Mouse (Mus musculus) neural tube, embryonic 15.5 days (tissue): ENCODE measurements around the gene Sdk1. TPM values are rescaled to one million over a fixed set of nuclear protein-coding genes. Genes with fewer than 3 reads are reported as not detected.

Source experiments
- ATAC-seq: fragments of 200-750 bp; cut with Nextera tagmentation; 2 replicates; pipeline ENCODE4 v1.8.0; 2017; ENCODE audit warnings: mild to moderate bottlenecking, moderate TSS enrichment, moderate library complexity; ENCODE audit not compliant: low FRiP score
- H3K27ac ChIP-seq: fragments of 300-500 bp; sonication (generic); replicated peaks from 2 replicates; pipeline ENCODE4 v1.5.1; 2015; ENCODE audit warnings: mild to moderate bottlenecking, inconsistent platforms
- H3K27me3 ChIP-seq: fragments of 300-500 bp; sonication (generic); replicated peaks from 2 replicates; pipeline ENCODE4 v1.6.1; 2015; ENCODE audit warnings: inconsistent platforms
- H3K36me3 ChIP-seq: fragments of 300-500 bp; sonication (generic); 2 replicates; pipeline ENCODE4 v1.6.1; 2015; ENCODE audit warnings: inconsistent platforms
- H3K4me1 ChIP-seq: fragments of 300-500 bp; sonication (generic); 2 replicates; pipeline ENCODE4 v1.6.1; 2015; ENCODE audit warnings: inconsistent platforms
- H3K4me2 ChIP-seq: fragments of 300-500 bp; sonication (generic); 2 replicates; pipeline ENCODE4 v1.6.1; 2015; ENCODE audit warnings: inconsistent platforms, mild to moderate bottlenecking, moderate library complexity
- H3K4me3 ChIP-seq: fragments of 300-500 bp; sonication (generic); replicated peaks from 2 replicates; pipeline ENCODE4 v1.5.1; 2015; ENCODE audit warnings: mild to moderate bottlenecking, inconsistent platforms
- H3K9ac ChIP-seq: fragments of 300-500 bp; sonication (generic); replicated peaks from 2 replicates; pipeline ENCODE4 v1.6.1; 2015; ENCODE audit warnings: mild to moderate bottlenecking, inconsistent platforms
- H3K9me3 ChIP-seq: fragments of 300-500 bp; sonication (generic); replicated peaks from 2 replicates; pipeline ENCODE4 v1.6.1; 2016; ENCODE audit warnings: inconsistent platforms
- WGBS: fragments of 180-500 bp; shearing (Covaris S2); methylation state at CpG from one replicate; pipeline ENCODE4 v1.1.7; 2015; ENCODE audit warnings: mixed read lengths; 5-methylcytosine and 5-hydroxymethylcytosine counted together
- polyA plus RNA-seq: library from polyadenylated mRNA; unstranded; fragments of >200 nt; fragmentation: Nextera tagmentation; extraction: Ambion mirVana; gene quantifications from 2 replicates; pipeline ENCODE4 v1.2.1, GENCODE M21; 2015

Sdk1 gene
- polyA plus RNA-seq, 1 experiment from 2014 or later, result 2.7 TPM

DNA sequence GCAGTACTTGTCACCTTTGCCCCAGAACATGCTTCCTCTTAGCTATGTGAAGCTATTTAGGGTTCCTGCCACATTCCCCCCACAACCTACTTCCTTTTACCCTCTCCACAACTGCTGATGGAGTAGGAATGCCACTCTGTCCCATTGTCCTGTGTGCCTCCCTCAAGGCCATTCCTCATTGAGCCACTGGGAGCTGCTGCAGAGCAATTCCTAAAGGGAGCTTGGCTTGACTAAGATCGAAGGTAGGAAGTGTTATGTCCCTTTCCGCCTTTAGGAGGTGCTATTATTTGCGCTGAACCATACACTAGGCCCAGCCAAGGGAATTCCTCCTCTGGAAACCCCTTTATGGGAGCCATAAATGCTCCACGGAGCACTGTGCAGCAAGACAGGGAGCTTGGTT, 743.0 kb downstream of the Sdk1 start:
- no peak for ATAC-seq
- Histone ChIP-seq H3K27me3 (0 out of 2 replicates have a peak, but pooled peaks cover 2% of the 10 kb centered on the region), H3K4me1 (0 out of 2 replicates have a peak, but pooled peaks cover 6% of the 10 kb centered on the region), H3K36me3 (no peaks in the 10 kb centered on the region), H3K9me3 (no peaks in the 10 kb centered on the region), H3K4me3 (no peak overlapping the region), H3K27ac (no peak overlapping the region), H3K9ac (no peak overlapping the region), H3K4me2 (no peak overlapping the region)
- 77% methylated on average over 4 of the region's 4 CpGs for WGBS

DNA sequence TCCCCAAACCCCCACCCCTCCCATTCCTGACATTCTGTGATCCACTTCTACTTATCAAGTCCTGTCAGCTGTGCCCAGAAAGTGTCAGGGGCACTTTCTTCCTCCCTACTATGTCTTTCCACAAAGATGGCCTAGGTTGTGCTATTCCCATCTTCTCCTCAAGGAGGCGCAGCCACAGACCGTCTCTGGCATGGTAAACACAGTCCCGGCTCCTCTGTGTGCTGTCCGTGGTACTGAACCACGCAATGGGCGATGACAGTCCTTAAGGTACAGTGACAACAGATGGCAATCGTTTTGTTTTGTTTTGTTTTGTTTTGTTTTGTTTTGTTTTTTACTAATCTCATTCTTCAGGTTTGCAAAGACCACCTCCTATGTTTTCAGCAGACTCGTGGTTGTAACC, 743.7 kb downstream of the Sdk1 start:
- 0 out of 2 replicates have a peak, but pooled peaks cover 2% of the 10 kb centered on the region for H3K27me3 ChIP-seq
- WGBS, result 13% methylated on average over 8 of the region's 8 CpGs
- ATAC-seq, result no peak
- H3K36me3 ChIP-seq, result no peaks in the 10 kb centered on the region
- H3K4me2 ChIP-seq, result no peak overlapping the region
- no peaks in the 10 kb centered on the region for H3K9me3 ChIP-seq
- H3K4me1 ChIP-seq, result 0 out of 2 replicates have a peak, but pooled peaks cover 6% of the 10 kb centered on the region
- no peak overlapping the region for H3K27ac ChIP-seq
- no peak overlapping the region for H3K4me3 ChIP-seq
- H3K9ac ChIP-seq, result no peak overlapping the region

DNA sequence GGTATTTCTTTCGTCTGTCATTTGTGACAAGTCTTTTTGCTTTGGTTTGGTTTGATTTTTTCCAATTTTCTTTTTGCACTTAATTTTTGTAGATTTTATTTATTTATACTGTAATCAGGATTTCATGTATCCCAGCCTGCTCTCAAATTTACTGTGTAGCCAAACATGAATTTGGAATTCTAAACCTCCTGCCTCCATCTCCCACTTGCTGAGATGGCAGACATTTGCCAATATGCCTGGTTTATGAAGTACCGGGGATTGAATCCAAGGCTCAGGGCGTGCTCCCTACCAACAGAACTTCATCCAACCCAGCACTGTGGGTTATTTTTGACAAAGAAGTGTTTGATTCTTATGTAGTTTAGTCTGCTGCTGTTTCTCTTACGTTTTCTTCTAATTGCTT, 744.3 kb downstream of the Sdk1 start:
- Histone ChIP-seq H3K9me3 (no peaks in the 10 kb centered on the region), H3K27ac (no peak overlapping the region), H3K27me3 (0 out of 2 replicates have a peak, but pooled peaks cover 2% of the 10 kb centered on the region), H3K4me3 (no peak overlapping the region), H3K36me3 (no peaks in the 10 kb centered on the region), H3K4me1 (0 out of 2 replicates have a peak, but pooled peaks cover 4% of the 10 kb centered on the region), H3K4me2 (no peak overlapping the region), H3K9ac (no peak overlapping the region)
- WGBS, result 90% methylated on average over 4 of the region's 4 CpGs
- no peak for ATAC-seq

DNA sequence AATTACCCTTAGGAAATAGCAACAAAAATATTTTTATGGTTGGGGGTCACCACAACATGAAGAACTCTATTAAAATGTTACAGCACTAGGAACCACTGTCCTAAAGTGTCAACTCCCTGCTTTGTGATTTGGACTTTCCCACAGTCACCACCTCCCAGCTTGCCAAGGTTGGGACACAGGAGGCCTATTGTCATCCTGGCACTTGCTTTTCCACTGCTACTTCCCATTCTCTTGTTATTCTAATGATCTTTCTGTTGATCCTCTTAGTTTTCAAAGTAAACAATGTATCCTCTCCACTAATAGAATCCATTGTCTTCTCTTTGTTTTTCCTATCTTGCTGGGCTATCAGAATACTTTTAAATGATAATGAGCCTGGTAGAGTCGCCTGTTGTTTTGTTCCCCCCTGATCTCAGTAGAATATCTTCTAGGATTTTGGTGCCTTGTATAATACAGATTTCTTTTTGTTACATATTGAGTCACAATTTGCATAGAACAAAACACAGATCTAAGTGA, 746.1 kb downstream of the Sdk1 start:
- no peaks in the 10 kb centered on the region for H3K9me3 ChIP-seq
- H3K4me3 ChIP-seq, result no peak overlapping the region
- no peak overlapping the region for H3K27ac ChIP-seq
- H3K36me3 ChIP-seq, result no peaks in the 10 kb centered on the region
- H3K4me1 ChIP-seq, result no peaks in the 10 kb centered on the region
- no peak overlapping the region for H3K4me2 ChIP-seq
- no peak overlapping the region for H3K9ac ChIP-seq
- WGBS, result 25% methylated on average over 1 of the region's 1 CpGs
- ATAC-seq, result no peak
- H3K27me3 ChIP-seq, result 0 out of 2 replicates have a peak, but pooled peaks cover 2% of the 10 kb centered on the region

DNA sequence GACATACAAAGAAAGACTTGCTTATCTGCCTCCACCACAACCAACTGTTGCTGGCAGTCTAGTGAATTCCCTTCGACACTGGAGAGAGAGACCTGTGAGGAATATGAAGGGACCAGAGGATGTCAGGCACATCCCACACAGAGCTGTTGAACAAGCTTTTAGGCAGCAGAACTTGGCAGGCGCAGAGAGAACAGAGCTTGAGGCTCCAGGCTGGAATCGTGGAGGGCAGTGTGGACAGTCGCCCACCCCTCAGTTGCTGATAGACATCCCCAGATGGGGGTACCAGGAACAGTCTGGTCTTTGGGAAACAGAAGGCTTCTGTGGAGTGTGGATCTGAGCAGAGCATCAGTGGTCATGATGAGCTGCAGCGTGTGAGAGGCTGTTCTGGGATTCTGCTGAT, 747.4 kb downstream of the Sdk1 start:
- Histone ChIP-seq H3K4me3 (no peak overlapping the region), H3K27me3 (0 out of 2 replicates have a peak, but pooled peaks cover 2% of the 10 kb centered on the region), H3K4me1 (no peaks in the 10 kb centered on the region), H3K4me2 (no peak overlapping the region), H3K27ac (no peak overlapping the region), H3K9me3 (no peaks in the 10 kb centered on the region), H3K36me3 (no peaks in the 10 kb centered on the region), H3K9ac (no peak overlapping the region)
- ATAC-seq, result no peak
- 82% methylated on average over 5 of the region's 5 CpGs for whole genome bisulfite sequencing

DNA sequence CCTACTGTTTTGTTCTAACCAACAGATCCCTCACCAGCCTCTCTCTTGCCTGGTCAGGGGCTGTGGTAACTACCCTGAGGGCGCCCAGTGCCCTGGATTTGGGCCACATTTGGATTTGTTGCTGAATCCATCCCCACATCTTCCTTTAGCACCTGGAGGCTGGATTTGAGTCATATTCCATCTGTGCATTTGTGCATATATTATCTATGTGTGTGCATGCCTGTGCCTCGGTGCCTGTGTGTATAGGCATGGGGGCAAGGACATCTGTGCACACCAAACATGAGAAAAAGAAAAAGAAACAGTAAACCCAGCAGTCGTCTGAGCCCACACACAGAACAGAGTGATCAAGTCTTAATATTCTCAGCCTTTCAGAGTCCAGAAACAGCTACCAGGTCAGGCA, 752.9 kb downstream of the Sdk1 start:
- no peak for ATAC-seq
- H3K4me2 ChIP-seq, result no peak overlapping the region
- H3K36me3 ChIP-seq, result no peaks in the 10 kb centered on the region
- H3K4me1 ChIP-seq, result no peaks in the 10 kb centered on the region
- H3K9ac ChIP-seq, result no peak overlapping the region
- H3K4me3 ChIP-seq, result no peak overlapping the region
- no peaks in the 10 kb centered on the region for H3K9me3 ChIP-seq
- no peak overlapping the region for H3K27ac ChIP-seq
- H3K27me3 ChIP-seq, result no peaks in the 10 kb centered on the region
- WGBS, result 82% methylated on average over 3 of the region's 3 CpGs

DNA sequence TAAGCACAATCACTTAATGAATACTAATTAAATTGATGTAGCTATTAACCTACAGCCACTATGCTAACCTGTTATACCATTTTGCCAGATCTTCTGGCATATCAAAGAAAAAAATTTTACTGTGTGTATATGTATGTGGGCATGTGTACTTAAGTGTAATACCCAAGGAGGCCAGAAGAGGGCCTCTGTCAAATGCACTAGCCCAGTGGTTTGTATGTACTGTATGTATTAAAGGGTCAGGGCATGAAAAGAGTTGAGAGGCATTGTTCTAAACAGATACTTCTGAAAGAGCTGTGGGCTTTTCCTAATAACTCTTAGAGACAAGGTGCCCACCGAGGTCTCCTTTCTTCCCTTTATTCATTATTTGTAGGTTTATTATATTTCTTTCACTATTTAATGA, 759.0 kb downstream of the Sdk1 start:
- H3K4me3 ChIP-seq, result no peak overlapping the region
- H3K36me3 ChIP-seq, result 0 out of 2 replicates have a peak, but pooled peaks cover 3% of the 10 kb centered on the region
- H3K4me1 ChIP-seq, result peaks cover 7% of the 10 kb centered on the region
- H3K4me2 ChIP-seq, result no peak overlapping the region
- no peaks in the 10 kb centered on the region for H3K27me3 ChIP-seq
- no peak overlapping the region for H3K27ac ChIP-seq
- no peak for ATAC-seq
- no peak overlapping the region for H3K9ac ChIP-seq
- 90% methylated on average over 1 of the region's 1 CpGs for WGBS
- no peaks in the 10 kb centered on the region for H3K9me3 ChIP-seq

DNA sequence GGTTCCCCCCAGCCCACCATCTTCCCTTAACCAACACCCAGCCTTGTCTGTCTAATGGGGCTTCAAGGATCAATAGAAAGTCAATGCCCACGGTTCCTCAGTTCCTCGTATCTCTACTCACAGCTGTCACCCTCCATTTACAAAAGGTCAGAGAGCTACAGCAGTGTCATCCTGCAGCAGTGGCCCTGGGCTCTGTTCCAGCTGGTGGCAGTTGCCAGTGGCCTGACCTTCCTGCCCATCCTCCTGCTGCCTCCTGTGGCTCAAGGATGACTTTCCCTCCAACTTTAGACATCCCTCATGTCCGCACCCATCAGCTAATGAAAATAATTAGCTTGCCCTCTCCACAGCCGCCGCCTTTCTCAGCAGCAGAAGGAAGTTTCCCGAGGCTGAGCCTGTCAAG, 759.8 kb downstream of the Sdk1 start:
- Histone ChIP-seq H3K4me1 (peaks cover 7% of the 10 kb centered on the region), H3K9ac (no peak overlapping the region), H3K27ac (0 out of 2 replicates have a peak overlapping the region, but pooled peaks have one; percentile 41), H3K4me2 (no peak overlapping the region), H3K4me3 (no peak overlapping the region), H3K36me3 (0 out of 2 replicates have a peak, but pooled peaks cover 3% of the 10 kb centered on the region), H3K9me3 (no peaks in the 10 kb centered on the region), H3K27me3 (no peaks in the 10 kb centered on the region)
- ATAC-seq, result no peak
- WGBS, result 55% methylated on average over 6 of the region's 6 CpGs

DNA sequence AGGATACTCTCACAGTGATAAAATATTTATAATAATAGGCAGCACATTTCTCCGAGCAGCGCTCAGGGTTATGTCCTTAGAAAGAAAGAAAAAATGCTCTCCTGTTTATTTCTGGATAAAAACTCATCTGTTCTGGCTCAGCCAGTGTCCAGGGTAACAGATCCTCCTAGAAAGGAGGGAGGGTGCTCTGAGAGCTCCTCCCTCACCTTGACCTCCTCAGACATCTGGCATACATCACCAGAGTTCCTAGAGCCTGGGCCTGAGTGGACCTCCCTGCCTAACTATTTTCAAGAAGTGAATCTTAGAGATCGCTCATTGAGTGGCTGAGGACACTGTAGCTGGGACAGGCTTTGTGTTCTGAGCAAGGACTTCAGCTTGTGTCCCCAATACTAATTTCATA, 760.7 kb downstream of the Sdk1 start:
- Histone ChIP-seq H3K36me3 (0 out of 2 replicates have a peak, but pooled peaks cover 3% of the 10 kb centered on the region), H3K4me2 (no peak overlapping the region), H3K9me3 (no peaks in the 10 kb centered on the region), H3K27ac (no peak overlapping the region), H3K4me1 (peaks cover 7% of the 10 kb centered on the region), H3K27me3 (no peaks in the 10 kb centered on the region), H3K9ac (no peak overlapping the region), H3K4me3 (no peak overlapping the region)
- ATAC-seq, result no peak
- WGBS, result 60% methylated on average over 3 of the region's 3 CpGs

DNA sequence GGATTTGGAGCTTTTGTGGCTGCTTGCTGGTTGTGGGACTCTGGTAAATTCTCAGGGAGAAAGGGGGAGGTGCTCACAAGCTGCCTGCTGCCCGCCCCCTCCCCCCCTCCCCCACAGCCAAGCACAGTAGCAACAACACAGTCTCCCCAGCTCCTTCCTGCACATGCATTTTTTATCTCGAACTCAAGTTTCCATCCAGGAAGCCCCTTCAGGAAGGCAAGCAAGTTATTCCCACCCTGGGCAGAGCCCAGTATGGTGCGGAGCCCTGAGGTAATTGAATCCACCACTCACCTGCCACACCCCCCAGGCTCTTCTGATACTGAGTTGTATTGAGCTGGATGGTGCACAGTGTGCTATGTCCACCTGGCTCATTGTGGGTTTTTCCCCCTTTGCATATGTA, 768.9 kb downstream of the Sdk1 start:
- Histone ChIP-seq H3K4me2 (no peak overlapping the region), H3K9ac (no peak overlapping the region), H3K27ac (no peak overlapping the region), H3K27me3 (no peaks in the 10 kb centered on the region), H3K36me3 (no peaks in the 10 kb centered on the region), H3K4me3 (no peak overlapping the region), H3K9me3 (no peaks in the 10 kb centered on the region), H3K4me1 (peaks cover 28% of the 10 kb centered on the region)
- WGBS, result 43% methylated on average over 2 of the region's 3 CpGs
- no peak for ATAC-seq

DNA sequence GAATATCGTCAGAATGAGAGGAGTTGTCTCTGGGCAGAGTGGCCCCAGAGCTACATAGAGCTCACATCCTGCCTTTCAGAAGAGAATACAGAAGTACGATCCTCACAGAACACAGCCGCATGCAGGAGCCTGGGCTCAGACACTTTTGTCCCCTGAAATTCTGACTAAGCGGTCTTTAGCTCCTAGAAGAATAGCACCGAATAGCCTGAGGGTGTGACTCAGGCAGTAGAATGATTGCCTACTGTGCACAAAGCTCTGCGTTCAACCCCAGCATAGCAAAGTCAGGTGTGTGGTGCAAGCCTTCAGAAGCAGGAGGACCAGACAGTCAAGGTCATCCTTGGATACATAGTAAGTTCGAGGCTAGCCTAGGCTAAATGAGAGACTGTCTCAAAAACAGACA, 775.7 kb downstream of the Sdk1 start:
- Histone ChIP-seq H3K4me3 (no peak overlapping the region), H3K27me3 (no peaks in the 10 kb centered on the region), H3K27ac (no peak overlapping the region), H3K4me2 (no peak overlapping the region), H3K4me1 (0 out of 2 replicates have a peak, but pooled peaks cover 3% of the 10 kb centered on the region), H3K36me3 (no peaks in the 10 kb centered on the region), H3K9ac (no peak overlapping the region), H3K9me3 (no peaks in the 10 kb centered on the region)
- no peak for ATAC-seq
- WGBS, result 83% methylated on average over 7 of the region's 7 CpGs

DNA sequence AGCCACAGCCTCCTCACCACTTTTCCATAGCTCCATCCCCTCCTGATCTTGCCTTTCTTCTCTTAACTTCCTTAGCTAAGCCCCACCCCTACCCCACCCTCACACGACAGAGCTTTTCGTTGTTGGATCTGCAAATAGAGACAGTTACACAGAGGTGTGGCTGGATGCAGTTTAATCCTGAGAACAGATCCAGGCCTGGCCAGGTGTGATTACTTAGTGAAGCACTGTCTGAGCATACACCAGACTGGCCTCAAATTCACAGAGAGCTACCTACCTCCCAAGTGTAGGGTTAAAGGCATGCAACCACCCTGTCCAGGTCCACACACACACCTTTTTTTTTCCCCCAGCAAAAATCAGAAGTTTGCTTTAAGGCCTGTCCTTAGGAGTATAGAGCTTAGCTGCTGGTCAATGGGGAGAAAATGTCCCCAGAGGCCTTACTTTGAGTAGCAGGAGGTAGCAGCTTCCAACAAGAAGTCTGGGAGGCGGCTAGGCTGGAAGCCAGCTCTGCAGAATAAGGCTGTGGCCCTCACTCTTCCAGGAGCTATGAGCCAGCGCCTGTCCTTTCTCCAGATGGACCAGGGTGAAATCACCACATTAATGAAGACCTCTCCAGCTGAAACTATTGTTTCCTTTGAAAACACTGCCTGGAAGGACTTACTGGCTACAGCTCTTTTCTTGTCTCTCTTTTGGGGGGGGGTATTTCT, 781.7 kb downstream of the Sdk1 start:
- 68% methylated on average over 4 of the region's 4 CpGs for WGBS
- H3K27me3 ChIP-seq, result no peaks in the 10 kb centered on the region
- no peak overlapping the region for H3K4me3 ChIP-seq
- no peaks in the 10 kb centered on the region for H3K4me1 ChIP-seq
- H3K27ac ChIP-seq, result no peak overlapping the region
- no peak overlapping the region for H3K4me2 ChIP-seq
- no peak overlapping the region for H3K9ac ChIP-seq
- no peak for ATAC-seq
- H3K36me3 ChIP-seq, result no peaks in the 10 kb centered on the region
- H3K9me3 ChIP-seq, result no peaks in the 10 kb centered on the region
